Comparison of ENCODE assay signal across 8 mouse cellular contexts in genomic region chr3:131110191-131111150, GRCm38 (mm10). TPM values are rescaled to one million over a fixed set of nuclear protein-coding genes. Genes with fewer than 3 reads are reported as not detected.
A peak's percentile ranks its signal among the peaks of the same experiment; 100 is the strongest.
DNase-seq lines count a peak whose midpoint lies in the region; ATAC-seq and TF ChIP-seq lines count a peak whose summit lies in the region.

Lef1 (plus strand) TSS chr3:131110471.

- H3K4me1 ChIP-seq in cortical plate, adult 2 months (ENCODE audit: control insufficient read depth, insufficient read depth, low read length) = no peaks in the 10 kb centered on the region
- H3K4me1 ChIP-seq in liver, adult 2 months (ENCODE audit: control insufficient read depth, insufficient read depth, low read length) = peaks cover 8% of the 10 kb centered on the region
- H3K4me1 ChIP-seq in neural tube, embryonic 11.5 days (ENCODE audit: control insufficient read depth, insufficient read depth, low read length) = peaks cover 16% of the 10 kb centered on the region

- no peaks in the 10 kb centered on the region for H3K79me2 ChIP-seq in liver, adult 2 months (ENCODE audit: control insufficient read depth, insufficient read depth, low read length)

- H3K36me3 ChIP-seq in liver, adult 2 months (ENCODE audit: control insufficient read depth, insufficient read depth, low read length) = no peaks in the 10 kb centered on the region
- no peaks in the 10 kb centered on the region for H3K36me3 ChIP-seq in neural tube, embryonic 11.5 days (ENCODE audit: control insufficient read depth, insufficient read depth, low read length)

- peak; percentile 24 to 42 for DNase-seq in cerebellum, postnatal 25 days
- no peak for DNase-seq in cerebellum, adult 11-12 months
- DNase-seq in CD4-positive, CD25-positive, alpha-beta regulatory T cell, adult 2 months (ENCODE audit: low read depth, low spot score) = peak; percentile 75
- peak; percentile 38 to 48 for DNase-seq in heart, postnatal 10 days
- no peak for DNase-seq in liver, adult 2 months (ENCODE audit: extremely low read depth, low read depth, low spot score)
- DNase-seq in neural tube, embryonic 11.5 days (ENCODE audit: low spot score) = peak; percentile 85
- no peak for DNase-seq in frontal cortex, postnatal 36 days (ENCODE audit: low spot score in 2 of 2)

- peak; percentile 28; the same call in 1 of the 2 replicates for ATAC-seq in neural tube, embryonic 11.5 days (ENCODE audit: insufficient read depth, low FRiP score, low TSS enrichment)

- H3K27me3 ChIP-seq in liver, adult 2 months (ENCODE audit: control insufficient read depth, insufficient read depth, low read length) = peaks cover 41% of the 10 kb centered on the region
- H3K27me3 ChIP-seq in neural tube, embryonic 11.5 days (ENCODE audit: control insufficient read depth, insufficient read depth, low read length) = peaks cover 35% of the 10 kb centered on the region

- H3K4me3 ChIP-seq in cortical plate, adult 2 months (ENCODE audit: insufficient read depth, low read length) = peak within 1 kb of the TSS; percentile 40
- H3K4me3 ChIP-seq in liver, adult 2 months (ENCODE audit: insufficient read depth, low read depth, low read length) = peak within 1 kb of the TSS; percentile 43; the same call in 1 of the 2 replicates
- H3K4me3 ChIP-seq in neural tube, embryonic 11.5 days (ENCODE audit: low read depth, low read length) = peak within 1 kb of the TSS; percentile 56

- H3K9me3 ChIP-seq in neural tube, embryonic 11.5 days (ENCODE audit: control insufficient read depth, low read length) = no peaks in the 10 kb centered on the region

- H3K9ac ChIP-seq in liver, adult 2 months (ENCODE audit: low read depth, low read length) = no peak within 1 kb of the TSS
- H3K9ac ChIP-seq in neural tube, embryonic 11.5 days (ENCODE audit: low read length) = peak within 1 kb of the TSS; percentile 72

- peak within 1 kb of the TSS; percentile 95 for H3K4me2 ChIP-seq in neural tube, embryonic 11.5 days (ENCODE audit: low read depth)

- intact Hi-C loops in heart, postnatal 10 days (cut with DNase I) = no loop called here

- peak within 1 kb of the TSS; percentile 39; the same call in 1 of the 2 replicates for H3K27ac ChIP-seq in cortical plate, adult 2 months (ENCODE audit: insufficient read depth, low read length)
- no peak within 1 kb of the TSS for H3K27ac ChIP-seq in liver, adult 2 months (replicated peaks; ENCODE audit: insufficient read depth, low read depth, low read length)
- 0 out of 2 replicates have a peak within 1 kb of the TSS, but pooled peaks have one; percentile 34 for H3K27ac ChIP-seq in neural tube, embryonic 11.5 days (ENCODE audit: low read depth, low read length)

- no peak for TF ChIP-seq CTCF in cortical plate, adult 2 months (IDR thresholded peaks at IDR 0.05; ENCODE audit: extremely low read depth, insufficient read depth, low read length)
- no peak for TF ChIP-seq CTCF in liver, adult 2 months (IDR thresholded peaks at IDR 0.05; ENCODE audit: low read depth, low read length)

- no peak for TF ChIP-seq POLR2A in cortical plate, adult 2 months (IDR thresholded peaks at IDR 0.05; ENCODE audit: extremely low read depth, insufficient read depth, low read length)
- no peak for TF ChIP-seq POLR2A in liver, adult 2 months (IDR thresholded peaks at IDR 0.05; ENCODE audit: extremely low read depth, insufficient read depth, low read length)

- WGBS in liver, adult 2 months = 1% methylated on average over 66 of the region's 69 CpGs
- 0% methylated on average over 53 of the region's 69 CpGs for WGBS in neural tube, embryonic 11.5 days

RNA-seq across cellular contexts. Expression of gene Lef1, which starts in this region (rescaled TPM):
- 10.1 and 11.0 TPM in 2 replicates for polyA plus RNA-seq in cortical plate, adult 2 months (2012; rRNA removed)
- 1 to 10 TPM in 1 of 2 experiments, under 1 TPM in 1; 0.60 to 1.1 TPM for total RNA-seq in heart, postnatal 10 days (2021)
- 0.20 and 0.37 TPM in 2 replicates for total RNA-seq in liver, adult 2 months (2014; rRNA removed)
- polyA plus RNA-seq in liver, adult 2 months (2012; rRNA removed) = 0.12 and 0.45 TPM in 2 replicates
- 24.7 and 25.5 TPM in 2 replicates for polyA plus RNA-seq in neural tube, embryonic 11.5 days (2014; fragmentation: Nextera tagmentation; extraction: Ambion mirVana)

Comparison
In these comparisons a context has a peak if more than half of its experiments do, and no peak if none do; other contexts are left out.
1. DNase-seq: peak in cerebellum, postnatal 25 days (2 of 2), CD4-positive, CD25-positive, alpha-beta regulatory T cell, adult 2 months (single experiment), heart, postnatal 10 days (2 of 2) and neural tube, embryonic 11.5 days (single experiment); none in cerebellum, adult 11-12 months (single experiment), liver, adult 2 months (single experiment) and frontal cortex, postnatal 36 days (0 of 2).
2. Peak in every context shown above with its lines, with median percentiles within 50 percentile points of each other: H3K4me3 ChIP-seq.